Mouse (Mus musculus): ENCODE measurements at regions not wholly inside any gene's neighbourhood (a gene's known extent, or its start where the extent isn't known, plus 50 kb on each side); places are given as distances from the start of the nearest gene placed in this dataset.

- peak; percentile 57 to 60 for DNase-seq
Observed at GRCm38 (mm10) chr19:53476768-53477547, 52.0 kb upstream of the Dusp5 start.

GRCm38 (mm10) chr19:53469256-53469655 lies 59.7 kb upstream of the Dusp5 start:
- DNase-seq: no peak

- peak; percentile 60 to 67 for DNase-seq
Observed at GRCm38 (mm10) chr19:53464681-53465080, 64.2 kb upstream of the Dusp5 start.

- DNase-seq: no peak
Observed at GRCm38 (mm10) chr19:53464135-53464534, 64.8 kb upstream of the Dusp5 start.

GRCm38 (mm10) chr19:53461025-53462015 lies 67.6 kb upstream of the Dusp5 start:
- no peak for DNase-seq

GRCm38 (mm10) chr19:53460312-53461024 lies 68.4 kb upstream of the Dusp5 start:
- peak in 1 of 2 experiments; percentile 37 for DNase-seq

- no peak for DNase-seq
Observed at GRCm38 (mm10) chr19:53459407-53459788, 69.0 kb upstream of the Smndc1 start.

GRCm38 (mm10) chr19:53458770-53459406 lies 68.5 kb upstream of the Smndc1 start:
- DNase-seq: no peak

GRCm38 (mm10) chr19:53456681-53457080 lies 66.3 kb upstream of the Smndc1 start:
- DNase-seq: no peak

GRCm38 (mm10) chr19:53454571-53454970 lies 64.2 kb upstream of the Smndc1 start:
- no peak for DNase-seq

- no peak for DNase-seq
Observed at GRCm38 (mm10) chr19:53454059-53454458, 63.7 kb upstream of the Smndc1 start.

- DNase-seq: no peak
Observed at GRCm38 (mm10) chr19:53453317-53453947, 63.1 kb upstream of the Smndc1 start.

GRCm38 (mm10) chr19:53452360-53452759 lies 62.0 kb upstream of the Smndc1 start:
- peak in 1 of 2 experiments; percentile 31 for DNase-seq

- DNase-seq: no peak
Observed at GRCm38 (mm10) chr19:53451388-53451922, 61.1 kb upstream of the Smndc1 start.

- DNase-seq: peak; percentile 26 to 36
Observed at GRCm38 (mm10) chr19:53450624-53451387, 60.4 kb upstream of the Smndc1 start.

GRCm38 (mm10) chr19:53449137-53449783 lies 58.9 kb upstream of the Smndc1 start:
- no peak for DNase-seq

- peak; percentile 53 to 76 for DNase-seq
Observed at GRCm38 (mm10) chr19:53448206-53448605, 57.8 kb upstream of the Smndc1 start.

- DNase-seq: peak; percentile 24 to 50
Observed at GRCm38 (mm10) chr19:53447754-53448153, 57.4 kb upstream of the Smndc1 start.

GRCm38 (mm10) chr19:53446216-53446615 lies 55.8 kb upstream of the Smndc1 start:
- no peak for DNase-seq

GRCm38 (mm10) chr19:53444646-53445045 lies 54.3 kb upstream of the Smndc1 start:
- no peak for DNase-seq

Data from lung, postnatal 4 days (tissue).